Mouse (Mus musculus) gastrocnemius, postnatal 36 days (tissue): ENCODE measurements around the gene Ppp4r3b. TPM values are rescaled to one million over a fixed set of nuclear protein-coding genes. Genes with fewer than 3 reads are reported as not detected.

ENCODE experiments used
- DNase-seq, 2 experiments: peaks; one replicate each; pipeline ENCODE4 v3.0.0; 2022
- intact Hi-C: fragments of 180-260 bp; cut with DNase I; formaldehyde crosslinking; loops from one replicate; pipeline ENCODE4 v1.15.1; 2025
- long read RNA-seq, 2 experiments: library from polyadenylated mRNA; stranded (forward); transcript quantifications; one replicate each; pipeline ENCODE4 v2.0.0; 2021
- total RNA-seq, 2 experiments: library from RNA; stranded (reverse); gene quantifications; 2 replicates each; pipeline ENCODE4 v1.2.3; 2021

Ppp4r3b gene
- 10 to 100 TPM; 22.1 to 26.9 TPM for total RNA-seq
- long read RNA-seq, experiment 1, full-length matches to known transcripts: 2 of 3 reads
- long read RNA-seq, experiment 1, partial matches to known transcripts: 0 of 3 reads
- long read RNA-seq, experiment 1, other reads (novel, unspliced or antisense): 1 of 3 reads
- long read RNA-seq, experiment 2, full-length matches to known transcripts: 3 of 6 reads
- long read RNA-seq, experiment 2, partial matches to known transcripts: 2 of 6 reads
- long read RNA-seq, experiment 2, other reads (novel, unspliced or antisense): 1 of 6 reads

DNA sequence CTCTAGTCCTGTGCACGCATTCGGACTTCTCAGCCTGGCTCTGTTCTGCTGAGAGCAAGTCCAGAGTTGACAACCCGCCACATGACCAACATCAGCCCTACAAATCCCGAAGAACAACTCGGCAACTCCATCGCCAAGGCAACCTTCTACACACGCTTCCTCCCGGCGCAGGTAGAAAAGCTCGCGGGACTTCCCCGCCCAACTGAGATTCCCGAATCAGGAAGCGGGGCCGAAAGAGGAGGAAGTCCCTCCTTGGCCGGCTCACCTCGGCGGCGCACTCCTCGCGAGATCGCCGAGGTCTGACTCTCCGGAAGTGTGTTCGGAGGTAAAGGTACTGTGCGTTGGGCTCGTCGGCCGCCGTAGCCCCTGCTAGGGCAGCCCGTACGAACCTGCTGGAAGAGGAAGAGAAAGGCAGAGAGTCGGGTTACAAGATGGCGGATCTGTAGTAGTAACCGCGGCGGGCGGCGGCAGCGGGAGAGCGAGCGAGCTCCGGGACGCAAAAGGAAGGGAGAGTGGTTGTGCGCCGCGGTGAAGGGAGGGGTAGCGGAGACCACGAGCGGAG, at the start of gene Ppp4r3b:
Ppp4r3b (plus strand) TSS at position 328 of the 562 bp plus-strand sequence.
- intact Hi-C loops: no loop called here
- DNase-seq: peak; percentile 92 to 96

DNA sequence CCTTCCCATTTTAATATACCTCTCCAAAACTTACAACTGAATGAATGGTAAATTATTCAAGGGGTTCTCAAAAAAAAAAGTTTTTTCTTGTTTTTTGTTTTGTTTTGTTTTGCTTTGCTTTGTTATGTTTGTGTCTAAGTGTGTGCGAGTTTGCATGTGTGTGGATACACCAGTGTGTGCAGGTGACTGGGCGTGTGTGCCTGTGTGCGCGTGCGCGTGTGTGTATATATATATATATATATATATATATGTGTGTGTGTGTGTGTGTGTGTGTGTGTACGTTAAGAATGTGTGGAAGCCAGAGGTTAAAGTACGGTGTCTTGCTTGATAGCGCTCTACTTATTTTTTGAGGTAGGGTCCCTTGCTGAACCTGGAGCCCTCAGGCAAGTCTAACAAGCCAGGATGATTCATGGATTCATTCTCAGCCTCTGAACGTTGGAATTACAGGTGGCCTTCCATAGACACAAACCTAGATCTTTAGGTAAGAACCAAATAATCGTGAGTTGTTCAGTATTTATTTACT, 42.8 kb upstream of the Ppp4r3b start:
- no peak for DNase-seq
- intact Hi-C loops: no loop called here

DNA sequence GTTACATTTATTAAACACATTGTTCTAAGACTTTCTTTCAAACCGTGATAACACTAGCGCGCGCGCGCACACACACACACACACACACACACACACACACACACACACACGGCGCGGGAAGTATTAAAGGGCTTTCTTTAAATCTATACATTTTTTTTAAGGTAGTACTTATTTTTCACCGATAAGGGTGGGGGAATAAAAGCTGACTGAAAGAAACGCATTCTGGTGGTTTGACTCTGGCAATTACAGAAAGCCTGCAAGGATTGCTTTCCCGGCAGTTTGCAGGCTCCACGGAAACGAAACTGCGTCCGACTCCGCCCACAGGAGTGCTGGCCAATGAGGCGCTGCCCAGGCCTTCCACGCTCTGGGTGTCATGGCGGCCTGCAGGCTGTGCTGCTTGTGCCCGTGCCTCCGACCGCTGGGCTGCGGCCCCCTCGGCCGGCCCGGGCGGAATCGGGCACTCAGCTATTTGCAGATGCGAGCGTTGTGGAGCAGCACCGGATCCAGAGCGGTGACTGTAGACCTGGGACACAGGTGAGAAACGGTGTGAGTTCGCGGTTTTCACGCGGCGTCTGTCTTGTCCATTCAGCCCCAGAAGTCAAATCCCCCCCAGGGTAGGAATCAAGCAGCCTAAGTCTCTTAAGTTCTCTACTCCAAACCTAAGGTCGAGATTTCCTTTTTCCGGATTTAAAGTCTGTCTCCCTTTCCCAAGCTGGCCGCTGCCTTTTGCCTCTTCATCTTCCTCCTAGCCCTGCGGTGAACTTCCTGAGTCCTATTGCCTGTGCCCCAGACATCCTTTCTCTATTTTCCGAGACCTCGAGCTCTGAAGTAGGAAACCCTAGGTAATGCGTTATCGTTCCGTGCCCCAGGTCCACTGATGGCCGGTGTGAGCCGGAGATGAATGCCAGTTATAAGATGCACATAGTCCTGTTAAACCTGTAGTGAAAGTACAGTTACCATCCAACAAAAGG, 42.0 kb upstream of the Ppp4r3b start, which contains the start of gene Pnpt1:
Pnpt1 (plus strand) TSS at position 360 of the 971 bp plus-strand sequence.
- intact Hi-C loops: no loop called here
- peak; percentile 85 for DNase-seq

DNA sequence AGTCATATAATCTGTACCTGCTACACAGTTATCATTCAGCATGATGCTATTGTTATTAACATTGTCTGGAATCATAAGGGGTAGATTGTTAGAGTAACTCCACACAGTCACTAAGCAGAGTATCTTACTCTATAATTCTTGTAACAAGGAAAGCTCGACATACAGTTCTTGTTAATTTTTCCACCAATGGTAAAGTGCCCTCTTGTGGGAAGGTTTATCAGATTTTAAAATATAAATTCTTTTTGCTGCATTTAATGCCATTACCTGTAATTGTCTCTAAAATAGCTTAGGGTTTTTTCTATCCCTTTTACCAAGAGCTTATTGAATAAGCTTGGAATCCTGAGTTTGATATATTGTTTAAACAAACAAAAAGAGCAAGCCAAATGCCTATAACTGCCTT, 32.0 kb upstream of the Ppp4r3b start:
- intact Hi-C loops: no loop called here
- DNase-seq: no peak

DNA sequence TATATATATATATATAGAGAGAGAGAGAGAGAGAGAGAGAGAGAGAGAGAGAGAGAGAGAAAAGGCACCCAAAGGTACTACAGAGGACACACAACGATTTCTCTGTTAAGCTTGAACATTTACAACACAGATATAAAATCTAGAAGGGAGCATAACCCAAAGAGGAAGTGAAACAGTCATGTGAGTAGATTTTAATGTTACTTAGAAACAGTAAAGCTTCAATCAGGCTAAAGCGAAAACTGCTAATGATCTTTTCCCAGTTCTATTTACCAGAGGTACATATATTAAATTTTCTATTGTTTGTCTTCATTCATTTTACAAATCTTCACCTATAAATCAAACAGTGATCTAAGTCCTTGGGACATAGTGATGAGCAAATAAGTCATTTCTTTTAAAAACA, 23.8 kb upstream of the Ppp4r3b start:
- intact Hi-C loops: no loop called here
- DNase-seq: no peak

DNA sequence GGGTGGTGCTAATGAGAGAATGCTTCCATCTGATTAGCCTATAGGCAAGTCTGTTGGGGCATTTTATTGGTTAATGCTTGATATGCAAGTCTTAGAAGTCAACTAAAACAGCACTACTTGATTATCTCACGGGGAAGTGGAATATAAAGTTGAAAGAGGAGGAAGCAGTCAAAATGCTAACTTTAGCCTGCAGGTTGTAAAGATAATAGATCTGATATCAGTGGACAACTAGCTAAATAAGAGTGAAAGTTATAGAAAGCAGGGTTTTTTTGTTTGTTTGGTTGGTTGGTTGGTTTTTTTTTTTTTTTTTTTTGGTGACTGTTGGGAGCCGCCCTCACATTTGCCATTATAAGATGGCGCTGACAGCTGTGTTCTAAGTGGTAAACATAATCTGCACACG, 9.1 kb upstream of the Ppp4r3b start:
- intact Hi-C loops: no loop called here
- no peak for DNase-seq

DNA sequence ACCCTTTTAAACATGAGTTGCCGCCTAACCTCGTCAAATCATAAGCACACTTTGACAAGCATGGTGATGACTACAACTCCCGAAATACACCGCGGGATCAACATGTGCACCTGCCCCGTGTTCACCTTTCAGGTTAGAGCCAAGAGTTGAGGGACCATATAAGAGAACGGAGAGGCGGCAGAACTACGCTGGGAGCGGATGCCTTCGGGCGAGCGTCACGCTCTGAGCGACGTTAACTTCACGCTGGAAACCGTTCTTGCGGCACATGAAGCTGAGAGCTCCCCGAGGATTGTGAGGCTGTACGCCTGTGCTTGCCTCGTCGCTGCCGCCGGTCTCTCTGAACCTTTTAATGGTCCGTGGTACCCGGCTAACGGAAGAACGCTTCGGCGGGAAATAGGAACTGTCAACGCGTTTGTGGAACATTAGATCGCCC, 715 bp upstream of the Ppp4r3b start:
- intact Hi-C loops: no loop called here
- peak; percentile 12 to 37 for DNase-seq

DNA sequence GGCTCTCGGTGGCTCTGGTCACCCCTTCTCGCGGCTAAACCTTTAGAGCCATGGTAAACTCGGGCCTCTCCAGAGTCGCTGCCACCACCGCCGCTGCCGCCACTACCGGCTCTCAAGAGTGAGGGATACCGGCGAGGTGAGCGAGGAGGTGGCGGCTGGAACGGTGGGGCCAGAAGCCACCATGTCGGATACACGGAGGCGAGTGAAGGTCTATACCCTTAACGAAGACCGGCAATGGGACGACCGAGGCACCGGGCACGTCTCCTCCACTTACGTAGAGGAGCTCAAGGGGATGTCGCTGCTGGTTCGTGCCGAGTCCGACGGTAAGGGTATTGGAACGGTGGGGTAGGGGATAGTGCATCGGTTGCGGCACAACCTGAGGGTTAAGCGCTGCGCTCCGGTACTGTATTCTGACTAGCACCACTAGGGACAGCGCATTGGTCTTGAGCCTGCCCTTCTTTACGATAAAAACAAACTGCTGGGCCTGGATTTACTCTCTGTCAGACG, 488 bp downstream of the Ppp4r3b start:
- DNase-seq: peak; percentile 13 to 49
- intact Hi-C loops: no loop called here

DNA sequence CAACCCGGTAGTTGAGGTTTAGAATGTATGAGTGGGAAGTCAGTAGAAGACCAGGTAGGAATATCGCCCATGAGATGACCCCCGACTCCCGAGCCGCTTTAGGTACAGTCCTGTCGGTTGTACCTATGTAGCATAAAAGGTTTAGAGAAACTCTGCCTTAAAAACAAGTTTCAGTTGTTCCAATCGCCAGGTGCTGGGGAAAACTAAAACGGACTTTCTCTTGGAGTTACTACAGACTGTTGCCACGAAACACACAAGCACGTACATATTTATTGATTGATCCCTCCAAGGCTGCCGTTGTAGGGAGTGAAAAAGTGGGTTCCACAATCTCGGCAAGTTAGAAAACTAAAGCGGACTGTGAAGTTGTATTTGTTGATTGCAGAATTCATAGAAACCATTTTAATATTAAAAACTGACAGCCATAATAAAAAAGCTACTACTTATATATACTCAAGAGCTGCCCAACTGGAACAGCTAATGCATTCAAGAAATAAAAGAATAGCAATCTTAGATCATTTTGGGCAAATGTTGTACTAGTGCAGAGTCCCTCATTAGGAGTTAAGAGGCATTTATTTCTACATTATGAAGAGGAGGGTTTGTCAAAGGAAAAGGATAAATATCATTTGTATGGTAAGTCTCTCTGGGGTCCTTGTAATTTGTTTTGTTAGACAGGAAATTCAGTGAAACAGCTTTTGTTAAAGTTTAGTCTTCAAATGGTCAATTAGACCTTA, 1.2 kb downstream of the Ppp4r3b start:
- DNase-seq: no peak
- intact Hi-C loops: no loop called here

DNA sequence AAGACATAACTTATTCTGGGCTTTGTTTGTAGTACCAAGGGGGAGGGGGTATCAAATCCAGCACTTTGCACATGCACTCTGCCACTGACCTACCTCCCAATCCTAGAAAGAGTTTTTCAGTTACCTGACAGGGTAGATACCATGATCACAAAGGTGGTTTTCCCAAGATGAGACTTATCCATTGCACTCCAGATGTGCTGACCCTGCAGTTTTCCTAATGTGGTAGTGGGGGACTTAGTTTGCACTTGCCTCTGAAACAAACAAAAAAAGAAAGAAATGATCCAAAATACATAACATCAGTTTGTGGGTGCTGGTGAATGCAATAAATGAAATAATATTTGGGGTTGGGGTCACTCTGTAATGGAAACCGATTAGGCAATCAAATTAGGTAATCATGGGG, 6.6 kb downstream of the Ppp4r3b start:
- intact Hi-C loops: no loop called here
- no peak for DNase-seq

DNA sequence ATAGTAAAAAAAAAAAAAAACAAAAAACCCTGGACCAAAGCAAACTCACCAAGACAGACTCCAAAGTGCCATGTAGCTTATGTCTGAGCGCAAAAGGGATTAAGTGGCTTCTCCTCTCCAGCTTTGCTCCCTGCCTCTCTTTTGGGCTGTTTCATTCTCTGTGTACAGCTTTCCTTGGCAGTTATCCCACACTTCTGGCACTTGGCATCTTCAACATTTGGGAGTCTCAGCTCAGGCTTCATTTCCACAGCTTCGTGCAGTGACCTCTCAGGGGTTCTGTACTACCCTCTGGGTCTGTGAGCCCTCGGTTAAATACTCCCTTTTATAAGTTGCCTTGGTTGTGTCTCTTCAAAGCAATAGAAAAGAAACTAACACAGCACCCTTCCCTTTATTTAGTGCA, 8.0 kb downstream of the Ppp4r3b start:
- peak in 1 of 2 experiments; percentile 4 for DNase-seq
- intact Hi-C loops: no loop called here

DNA sequence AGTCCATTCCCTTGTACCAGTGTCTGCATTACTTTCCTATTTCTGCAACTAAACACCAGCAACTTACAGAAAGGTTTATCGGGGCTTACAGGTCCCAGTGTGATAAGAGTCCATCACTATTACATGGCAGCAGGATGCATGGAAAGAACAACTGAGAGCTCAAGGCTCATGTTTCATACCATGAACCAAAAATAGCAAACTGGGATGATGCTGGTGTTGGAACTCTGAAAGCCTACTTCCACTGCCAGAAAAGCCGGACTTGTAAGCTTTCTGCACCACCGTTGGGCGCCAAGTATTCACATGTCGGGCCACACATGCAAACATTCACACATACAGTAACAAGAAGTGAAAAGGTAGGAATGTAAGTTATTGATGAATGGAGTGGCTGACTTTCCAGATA, 9.1 kb downstream of the Ppp4r3b start:
- no peak for DNase-seq
- intact Hi-C loops: no loop called here

DNA sequence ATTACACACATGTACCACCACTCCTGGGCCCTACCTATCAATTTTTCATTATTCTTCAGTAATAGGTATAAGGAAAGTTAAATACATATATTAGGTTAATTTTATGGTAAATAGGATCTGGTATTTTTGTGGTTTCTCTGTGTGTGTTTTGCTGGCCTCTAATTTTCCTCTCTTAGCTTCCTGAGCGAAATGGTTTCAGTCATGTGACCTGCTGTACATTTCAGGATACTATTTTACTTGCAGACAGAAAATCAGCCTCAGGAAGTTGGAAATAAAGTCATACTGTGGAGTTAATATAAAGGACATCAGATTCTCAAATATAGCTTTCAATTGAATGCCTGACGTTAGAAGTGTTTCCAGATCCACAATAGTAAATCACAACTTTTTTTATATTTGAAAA, 16.3 kb downstream of the Ppp4r3b start:
- DNase-seq: no peak
- intact Hi-C loops: no loop called here

DNA sequence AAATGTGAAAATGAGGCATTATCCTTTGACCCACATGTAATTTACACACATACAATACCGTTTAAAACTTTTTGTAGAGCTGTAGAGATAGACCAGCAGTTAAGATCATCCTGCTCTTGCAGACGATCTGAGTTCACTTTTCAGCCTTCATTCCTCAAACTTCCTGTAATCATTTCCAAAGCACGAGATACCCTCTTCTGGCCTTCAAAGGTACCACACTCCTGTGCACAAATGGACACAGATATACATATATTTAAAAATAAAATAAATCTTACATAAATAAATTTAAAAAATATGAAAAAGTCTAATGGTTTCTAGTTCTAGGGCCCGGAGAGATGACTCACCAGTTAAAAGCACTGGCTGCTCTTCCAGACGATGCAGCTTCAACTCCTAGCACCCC, 31.0 kb downstream of the Ppp4r3b start:
- intact Hi-C loops: no loop called here

DNA sequence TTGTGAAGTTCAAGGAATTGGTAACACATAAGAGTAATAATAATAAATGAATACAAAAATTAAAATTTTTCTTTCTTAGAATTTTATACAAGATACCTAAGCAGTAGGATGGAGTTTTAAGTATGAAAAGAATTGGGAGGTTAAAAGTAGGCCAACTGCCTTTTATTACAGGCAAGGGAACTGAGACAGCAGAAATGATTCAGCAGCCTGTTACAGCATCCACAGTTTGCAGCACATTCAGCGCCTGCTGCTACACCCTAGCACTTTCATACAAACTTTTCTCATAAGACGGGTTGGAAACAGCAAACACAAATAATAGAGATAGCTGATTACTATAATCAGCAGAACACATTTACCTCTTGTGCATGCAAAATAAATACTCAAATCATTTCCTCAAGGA, 37.1 kb downstream of the Ppp4r3b start:
- no peak for DNase-seq
- intact Hi-C loops: no loop called here

More for the DNA sequence above, 31.0 kb downstream of the Ppp4r3b start:
- DNase-seq: no peak

DNA sequence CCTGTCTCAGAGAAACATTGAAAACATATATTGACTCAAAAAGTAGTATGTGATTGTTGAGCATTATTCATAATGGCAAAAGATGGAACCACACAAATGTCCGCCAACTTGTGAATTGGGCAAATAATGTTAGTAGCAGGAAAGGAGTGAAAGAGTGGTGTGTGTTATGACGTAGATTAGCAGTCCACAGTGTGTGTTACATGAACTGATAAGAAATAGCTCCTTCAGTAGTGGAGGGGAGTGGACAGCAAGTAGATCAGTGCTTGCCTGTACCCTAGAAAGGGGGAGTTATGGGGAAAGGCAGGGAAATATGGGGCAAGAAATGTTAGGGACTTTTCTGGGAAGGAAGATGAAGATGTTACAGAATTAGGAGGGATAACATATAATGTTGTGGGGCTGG, 43.5 kb downstream of the Ppp4r3b start:
- intact Hi-C loops: no loop called here
- no peak for DNase-seq

DNA sequence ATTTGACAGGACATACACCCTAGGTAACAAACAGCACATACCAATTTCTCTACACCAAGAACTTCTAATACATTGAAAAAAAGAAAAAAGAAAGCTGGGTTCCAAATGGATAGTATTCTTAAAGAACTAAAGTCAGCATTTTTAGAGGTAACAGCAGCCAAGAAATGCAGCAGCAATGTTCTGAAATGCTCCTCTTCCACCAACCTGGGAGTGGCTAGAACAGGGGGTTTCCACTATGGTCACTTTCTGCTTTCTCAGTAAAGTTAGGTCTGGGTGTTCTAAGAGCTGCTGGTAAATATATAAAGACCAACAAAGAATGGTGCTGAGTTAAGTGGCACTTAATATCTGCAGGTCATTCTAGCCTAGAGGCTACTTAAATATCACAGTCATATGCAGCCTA, 46.4 kb downstream of the Ppp4r3b start:
- DNase-seq: no peak
- intact Hi-C loops: no loop called here

DNA sequence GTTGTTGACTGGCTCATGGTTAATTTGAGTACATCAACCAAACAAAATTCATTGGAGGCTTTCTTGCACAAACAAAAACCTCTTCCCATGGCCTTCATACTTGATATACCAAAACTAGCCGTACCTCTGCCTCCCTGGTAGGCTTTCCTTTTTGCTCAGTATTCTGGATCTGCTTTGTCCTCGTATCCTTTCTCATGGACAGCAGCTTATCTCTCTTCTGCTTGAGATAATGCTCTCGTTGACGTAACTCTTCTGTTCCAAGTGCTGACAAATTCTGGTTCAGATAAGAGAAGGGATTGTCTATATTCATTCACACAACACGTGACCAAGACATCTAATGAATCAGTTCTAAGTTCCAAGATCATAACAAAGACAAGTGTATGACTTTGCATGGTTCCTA, 49.6 kb downstream of the Ppp4r3b start:
- intact Hi-C loops: no loop called here

DNA sequence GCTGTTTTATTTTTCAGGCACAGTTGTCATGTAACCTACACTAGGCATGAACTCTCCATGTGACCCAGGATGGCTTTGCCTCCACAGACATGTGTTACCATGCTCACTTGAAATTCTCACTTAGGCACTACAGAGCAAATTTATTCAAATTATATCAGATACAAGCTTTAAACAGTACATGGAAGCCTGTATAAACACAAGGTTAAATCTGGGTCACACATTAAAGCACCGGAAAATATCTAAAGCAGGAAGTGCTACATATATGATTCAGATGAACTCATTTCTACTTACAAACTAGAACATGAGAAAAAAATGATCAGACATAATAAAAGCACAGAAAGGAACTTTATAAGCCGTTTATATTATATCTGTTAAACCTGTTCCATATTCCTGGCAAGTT, 52.1 kb downstream of the Ppp4r3b start:
- intact Hi-C loops: no loop called here
- no peak for DNase-seq

More for the DNA sequence above, 49.6 kb downstream of the Ppp4r3b start:
- no peak for DNase-seq

DNA sequence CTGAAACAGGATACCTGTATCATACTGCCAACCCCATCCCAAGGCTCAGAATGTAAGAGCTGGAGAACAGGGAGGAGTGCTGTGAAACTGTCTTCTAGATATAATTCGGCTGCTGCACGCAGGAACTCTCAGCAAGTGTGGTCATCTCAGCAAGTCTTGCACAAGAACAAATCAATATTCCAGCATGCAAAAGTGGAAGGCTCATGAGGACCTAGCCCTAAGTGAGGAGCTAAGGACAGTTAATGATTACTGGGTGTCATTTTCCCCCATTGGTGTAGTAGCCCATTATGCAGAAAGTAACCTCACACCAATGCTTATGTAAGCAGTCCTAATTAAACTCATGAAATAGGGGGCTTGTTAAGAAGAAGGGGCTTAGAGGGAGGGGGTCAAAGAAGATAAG, 56.3 kb downstream of the Ppp4r3b start:
- DNase-seq: no peak

More for the DNA sequence above, 56.3 kb downstream of the Ppp4r3b start:
- intact Hi-C loops: no loop called here
